Mouse (Mus musculus) liver, adult 2 months (tissue): ENCODE results near the gene Plce1.

Source experiments
- CTCF ChIP-seq: fragments of 200-500 bp; IDR thresholded peaks from 2 replicates; pipeline ENCODE4 v1.5.1; 2011; ENCODE audit warnings: low read depth, low read length, control low read depth
- POLR2A ChIP-seq: fragments of 200-500 bp; IDR thresholded peaks from 2 replicates; pipeline ENCODE4 v1.6.1; 2011; ENCODE audit warnings: low read length, control low read depth; ENCODE audit not compliant: insufficient read depth; ENCODE audit errors: extremely low read depth

- TF ChIP-seq CTCF = no peak
- TF ChIP-seq POLR2A = no peak
These were observed 224.3 kb downstream of the Plce1 start for GRCm38 (mm10) chr19:38705244-38705643.
